Comparison of ENCODE assay signal across 17 mouse cellular contexts in the genomic region with DNA sequence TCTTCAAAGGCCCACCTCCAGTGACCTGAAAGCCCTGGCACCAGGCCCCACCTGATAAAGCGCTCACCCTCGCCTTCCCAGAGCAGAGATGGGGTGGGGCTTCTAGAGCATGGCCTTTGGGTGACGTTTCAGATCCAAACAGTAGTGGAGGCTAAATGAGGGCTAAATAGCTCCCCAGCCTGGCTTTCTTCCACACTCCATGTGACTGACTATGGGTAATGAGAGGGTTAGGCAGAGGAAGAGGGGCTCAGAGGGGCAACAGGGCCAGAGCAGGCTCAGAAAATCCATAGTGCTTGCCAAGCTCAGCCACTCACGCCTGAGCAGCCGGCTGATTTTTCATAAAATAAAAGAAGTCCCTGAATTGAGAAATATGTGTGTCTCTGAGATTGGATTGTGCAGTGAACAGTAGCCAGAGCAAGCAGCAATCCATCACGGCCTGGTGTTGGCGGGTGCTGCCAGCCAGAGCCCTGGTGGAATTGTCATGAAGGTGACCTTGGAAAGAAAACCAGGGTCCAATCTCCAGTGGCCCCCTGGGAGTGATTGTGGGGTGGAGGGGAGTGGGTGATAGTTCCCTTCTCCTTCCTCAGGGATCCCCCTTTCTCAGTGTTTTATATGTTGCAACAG.
"Had no signal": no experiment of that assay in that cellular context is flagged by ENCODE, and none has a peak within 500 bp of the region (broad histone marks: within the 10 kb centered on the region; RNA-seq: fewer than 3 reads in every experiment).

No protein-coding gene starts in this region.

- H3K27me3 ChIP-seq: kidney, embryonic 15.5 days; liver, embryonic 13.5 days; midbrain, embryonic 12.5 days; stomach, embryonic 15.5 days had no signal

- ATAC-seq: midbrain, embryonic 16.5 days had no signal

- H3K4me3 ChIP-seq: kidney, embryonic 15.5 days; left cerebral cortex, adult 2 months; liver, embryonic 13.5 days; midbrain, embryonic 12.5 days; stomach, embryonic 15.5 days had no signal

- H3K4me2 ChIP-seq: kidney, embryonic 15.5 days; liver, embryonic 13.5 days; midbrain, embryonic 12.5 days; stomach, embryonic 15.5 days had no signal

- H3K9ac ChIP-seq: kidney, embryonic 15.5 days; liver, embryonic 13.5 days; midbrain, embryonic 12.5 days; stomach, embryonic 15.5 days had no signal

- H3K4me1 ChIP-seq: kidney, embryonic 15.5 days; liver, embryonic 13.5 days; midbrain, embryonic 12.5 days; stomach, embryonic 15.5 days had no signal

- H3K36me3 ChIP-seq: kidney, embryonic 15.5 days; liver, embryonic 13.5 days; midbrain, embryonic 12.5 days; stomach, embryonic 15.5 days had no signal

- H3K27ac ChIP-seq: kidney, embryonic 15.5 days; left cerebral cortex, adult 2 months; liver, embryonic 13.5 days; macrophage; midbrain, embryonic 12.5 days; stomach, embryonic 15.5 days had no signal

- DNase-seq: kidney, adult 8-10 months; kidney, postnatal 10 days; kidney, postnatal 36 days; layer of hippocampus, postnatal 36 days; liver, embryonic 13.5 days; lung, adult 2 months; lung, postnatal 14 days; right cerebral cortex, adult 18-20 months; right cerebral cortex, postnatal 14 days; right cerebral cortex, postnatal 4 days; thymus, postnatal 25 days had no signal

- H3K9me3 ChIP-seq: kidney, embryonic 15.5 days; liver, embryonic 13.5 days; midbrain, embryonic 12.5 days; stomach, embryonic 15.5 days had no signal
